Mouse (Mus musculus): ENCODE data around the gene Chaf1b. TPM values are rescaled to one million over a fixed set of nuclear protein-coding genes. Genes with fewer than 3 reads are reported as not detected.

The Chaf1b gene
- total and polyA plus RNA-seq, 2 experiments from 2014 or later, result 7.6 to 11.6 TPM

DNA sequence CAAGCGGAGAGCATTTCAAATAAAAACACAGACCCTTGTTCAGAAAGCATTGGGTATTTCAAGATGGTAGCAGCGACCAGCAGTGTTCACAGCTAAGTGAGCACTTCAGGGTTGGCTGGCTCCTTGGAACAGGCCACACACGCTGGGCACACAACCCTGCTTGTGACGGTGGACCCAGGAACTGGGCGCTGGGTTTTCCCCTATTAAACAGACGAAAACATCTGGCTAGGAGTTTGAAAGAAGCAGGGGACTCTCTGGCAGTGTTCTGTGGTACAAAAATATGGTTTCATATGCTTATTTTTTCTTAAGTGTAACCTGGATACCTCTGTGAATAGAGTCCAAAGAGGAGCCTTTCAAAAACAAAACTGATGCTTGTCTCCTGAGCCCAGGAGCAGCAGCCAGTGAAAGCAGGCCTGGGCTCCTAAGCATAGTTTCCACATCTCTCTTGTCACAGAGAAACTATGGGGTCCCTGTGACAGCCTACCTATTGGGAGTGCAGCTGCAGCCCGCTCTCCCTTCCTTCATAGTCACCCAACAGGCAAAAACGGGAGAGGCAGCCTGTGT, 42.1 kb downstream of the Chaf1b start:
- Histone ChIP-seq H3K4me3 (ENCODE audit: low read depth, low read length) (no peak overlapping the region), H3K4me2 (ENCODE audit: low read depth, low read length, poor library complexity, severe bottlenecking) (no peak overlapping the region), H3K9ac (replicated peaks; ENCODE audit: low read length, poor library complexity, severe bottlenecking) (no peak overlapping the region), H3K27me3 (ENCODE audit: insufficient read depth, low read length) (no peaks in the 10 kb centered on the region), H3K4me1 (ENCODE audit: insufficient read depth, low read length) (no peaks in the 10 kb centered on the region), H3K9me3 (ENCODE audit: low read length) (no peaks in the 10 kb centered on the region), H3K36me3 (ENCODE audit: insufficient read depth, low read length) (no peaks in the 10 kb centered on the region), H3K27ac (ENCODE audit: low read depth, low read length) (no peak overlapping the region)
- ATAC-seq (ENCODE audit: low FRiP score), result no peak
- DNase-seq (ENCODE audit: low spot score), result no peak
- 73% methylated on average over 8 of the region's 8 CpGs for WGBS
- TF ChIP-seq CTCF (IDR thresholded peaks at IDR 0.05), result no peak

DNA sequence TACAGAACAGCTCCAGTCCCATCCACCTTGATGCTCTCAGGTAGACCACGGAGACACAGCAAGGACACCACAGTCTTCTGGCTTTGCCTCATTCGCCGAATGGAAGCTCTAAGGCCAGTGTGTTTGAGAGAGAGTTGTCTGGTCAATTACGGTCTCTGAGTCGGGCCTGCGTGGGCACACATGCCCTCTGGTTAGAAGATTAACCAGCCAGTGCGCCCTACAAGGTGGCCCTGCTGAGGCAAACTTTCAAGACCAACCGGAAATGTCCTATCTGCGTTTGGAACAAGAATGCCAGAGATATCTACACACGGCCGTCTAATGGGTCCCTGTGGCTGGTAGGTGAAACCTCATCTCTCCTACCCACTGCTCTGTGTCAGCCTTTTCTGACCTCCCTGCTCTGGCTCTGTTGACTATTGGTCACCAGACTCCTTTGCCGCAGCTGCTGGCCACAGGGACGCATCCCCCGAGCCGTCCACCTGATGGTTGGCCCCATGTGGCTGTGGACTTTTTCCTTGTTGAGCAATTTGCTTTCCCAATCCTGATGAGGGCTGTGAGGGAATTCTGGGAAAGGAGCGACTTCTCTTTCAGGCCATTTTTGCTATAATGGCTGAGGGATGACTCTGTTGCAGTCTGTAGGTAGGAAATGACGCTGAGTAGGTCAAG, 45.8 kb downstream of the Chaf1b start:
- no peaks in the 10 kb centered on the region for H3K9me3 ChIP-seq (ENCODE audit: low read length)
- TF ChIP-seq CTCF (IDR thresholded peaks at IDR 0.05), result no peak
- H3K27me3 ChIP-seq (ENCODE audit: insufficient read depth, low read length), result 0 out of 2 replicates have a peak, but pooled peaks cover under 1% of the 10 kb centered on the region
- DNase-seq (ENCODE audit: low spot score) (no peak), ATAC-seq (ENCODE audit: low FRiP score) (no peak)
- H3K27ac ChIP-seq (ENCODE audit: low read depth, low read length), result no peak overlapping the region
- no peak overlapping the region for H3K9ac ChIP-seq (replicated peaks; ENCODE audit: low read length, poor library complexity, severe bottlenecking)
- H3K36me3 ChIP-seq (ENCODE audit: insufficient read depth, low read length), result no peaks in the 10 kb centered on the region
- WGBS, result 92% methylated on average over 17 of the region's 17 CpGs
- H3K4me2 ChIP-seq (ENCODE audit: low read depth, low read length, poor library complexity, severe bottlenecking), result no peak overlapping the region
- H3K4me3 ChIP-seq (ENCODE audit: low read depth, low read length), result no peak overlapping the region
- no peaks in the 10 kb centered on the region for H3K4me1 ChIP-seq (ENCODE audit: insufficient read depth, low read length)

- DNase-seq (ENCODE audit: low spot score) (no peak), ATAC-seq (ENCODE audit: low FRiP score) (no peak)
Measured at GRCm38 (mm10) chr16:93932185-93933168, 48.8 kb downstream of the Chaf1b start.

GRCm38 (mm10) chr16:93934588-93934987, 50.9 kb downstream of the Chaf1b start:
- Histone ChIP-seq H3K36me3 (ENCODE audit: insufficient read depth, low read length) (no peaks in the 10 kb centered on the region), H3K9me3 (ENCODE audit: low read length) (no peaks in the 10 kb centered on the region), H3K9ac (replicated peaks; ENCODE audit: low read length, poor library complexity, severe bottlenecking) (no peak overlapping the region), H3K4me1 (ENCODE audit: insufficient read depth, low read length) (no peaks in the 10 kb centered on the region), H3K27me3 (ENCODE audit: insufficient read depth, low read length) (peaks cover 20% of the 10 kb centered on the region), H3K4me3 (ENCODE audit: low read depth, low read length) (no peak overlapping the region), H3K27ac (ENCODE audit: low read depth, low read length) (no peak overlapping the region), H3K4me2 (ENCODE audit: low read depth, low read length, poor library complexity, severe bottlenecking) (no peak overlapping the region)
- TF ChIP-seq CTCF (IDR thresholded peaks at IDR 0.05), result no peak
- no peak for ATAC-seq (ENCODE audit: low FRiP score)
- 18% methylated on average over 13 of the region's 13 CpGs for WGBS
- no peak for DNase-seq (ENCODE audit: low spot score)

More at GRCm38 (mm10) chr16:93932185-93933168, 48.8 kb downstream of the Chaf1b start:
- TF ChIP-seq CTCF (IDR thresholded peaks at IDR 0.05), result no peak
- H3K9me3 ChIP-seq (ENCODE audit: low read length), result no peaks in the 10 kb centered on the region
- no peak overlapping the region for H3K27ac ChIP-seq (ENCODE audit: low read depth, low read length)
- peaks cover 20% of the 10 kb centered on the region for H3K27me3 ChIP-seq (ENCODE audit: insufficient read depth, low read length)
- no peaks in the 10 kb centered on the region for H3K4me1 ChIP-seq (ENCODE audit: insufficient read depth, low read length)
- H3K4me3 ChIP-seq (ENCODE audit: low read depth, low read length), result no peak overlapping the region
- no peak overlapping the region for H3K4me2 ChIP-seq (ENCODE audit: low read depth, low read length, poor library complexity, severe bottlenecking)
- no peak overlapping the region for H3K9ac ChIP-seq (replicated peaks; ENCODE audit: low read length, poor library complexity, severe bottlenecking)
- WGBS, result 79% methylated on average over 17 of the region's 17 CpGs
- no peaks in the 10 kb centered on the region for H3K36me3 ChIP-seq (ENCODE audit: insufficient read depth, low read length)

DNA sequence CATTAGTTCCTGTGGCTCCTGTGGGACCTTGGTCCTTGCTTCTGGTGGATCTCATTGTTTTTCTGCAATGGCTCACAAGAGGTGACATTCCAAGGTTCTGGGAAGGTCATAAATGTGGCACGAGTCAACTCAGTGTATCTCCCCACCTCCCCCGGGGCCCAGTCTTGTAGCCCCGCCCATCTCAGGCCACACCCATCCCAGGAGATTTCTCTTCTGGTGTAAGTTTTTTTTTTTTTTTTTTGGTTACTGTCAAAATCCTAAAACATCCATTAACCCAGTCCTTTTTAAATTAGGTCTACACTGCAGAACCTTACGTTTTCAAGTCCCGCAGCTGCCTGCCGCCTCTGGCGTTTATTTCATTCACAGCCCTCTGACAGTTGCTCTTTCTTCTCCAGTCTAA, 51.3 kb downstream of the Chaf1b start:
- Histone ChIP-seq H3K27me3 (ENCODE audit: insufficient read depth, low read length) (peaks cover 20% of the 10 kb centered on the region), H3K9me3 (ENCODE audit: low read length) (no peaks in the 10 kb centered on the region), H3K9ac (replicated peaks; ENCODE audit: low read length, poor library complexity, severe bottlenecking) (no peak overlapping the region), H3K4me3 (ENCODE audit: low read depth, low read length) (no peak overlapping the region), H3K4me2 (ENCODE audit: low read depth, low read length, poor library complexity, severe bottlenecking) (no peak overlapping the region), H3K4me1 (ENCODE audit: insufficient read depth, low read length) (no peaks in the 10 kb centered on the region), H3K36me3 (ENCODE audit: insufficient read depth, low read length) (no peaks in the 10 kb centered on the region), H3K27ac (ENCODE audit: low read depth, low read length) (no peak overlapping the region)
- no peak for DNase-seq (ENCODE audit: low spot score)
- no peak for ATAC-seq (ENCODE audit: low FRiP score)
- TF ChIP-seq CTCF (IDR thresholded peaks at IDR 0.05), result no peak
- WGBS, result 24% methylated on average over 7 of the region's 7 CpGs

Data from midbrain, postnatal 0 days (tissue).